Mouse (Mus musculus) testis, postnatal 10 days (tissue): ENCODE measurements at regions not wholly inside any gene's neighbourhood (a gene's known extent, or its start where the extent isn't known, plus 50 kb on each side); places are given as distances from the start of the nearest gene placed in this dataset.

ENCODE experiments used
- DNase-seq: peaks from one replicate; pipeline ENCODE4 v3.0.0; 2021; ENCODE audit warnings: low spot score

- DNase-seq = peak; percentile 19
Measured at GRCm38 (mm10) chr4:62808553-62808950, 156.8 kb upstream of the Zfp618 start.

GRCm38 (mm10) chr4:62809048-62809447, 156.3 kb upstream of the Zfp618 start:
- DNase-seq = peak; percentile 3

GRCm38 (mm10) chr4:62819889-62820288, 145.5 kb upstream of the Zfp618 start:
- no peak for DNase-seq

- DNase-seq = peak; percentile 56
Measured at GRCm38 (mm10) chr4:62821288-62821687, 144.1 kb upstream of the Zfp618 start.

GRCm38 (mm10) chr4:62822568-62822967, 142.8 kb upstream of the Zfp618 start:
- DNase-seq = peak; percentile 94

GRCm38 (mm10) chr4:62823082-62823481, 142.3 kb upstream of the Zfp618 start:
- DNase-seq = no peak

- DNase-seq = peak; percentile 46
Measured at GRCm38 (mm10) chr4:62823555-62824250, 141.7 kb upstream of the Zfp618 start.

- DNase-seq = no peak
Measured at GRCm38 (mm10) chr4:62824581-62824980, 140.8 kb upstream of the Zfp618 start.

- no peak for DNase-seq
Measured at GRCm38 (mm10) chr4:62825256-62825655, 140.1 kb upstream of the Zfp618 start.

- DNase-seq = no peak
Measured at GRCm38 (mm10) chr4:62828963-62829362, 136.4 kb upstream of the Zfp618 start.

- peak; percentile 66 for DNase-seq
Measured at GRCm38 (mm10) chr4:62833944-62834343, 131.4 kb upstream of the Zfp618 start.

GRCm38 (mm10) chr4:62836875-62837274, 128.5 kb upstream of the Zfp618 start:
- no peak for DNase-seq

- peak; percentile 10 for DNase-seq
Measured at GRCm38 (mm10) chr4:62850526-62850925, 114.8 kb upstream of the Zfp618 start.

- DNase-seq = peak; percentile 23
Measured at GRCm38 (mm10) chr4:62853335-62853734, 112.0 kb upstream of the Zfp618 start.

- no peak for DNase-seq
Measured at GRCm38 (mm10) chr4:62856406-62856805, 109.0 kb upstream of the Zfp618 start.

- no peak for DNase-seq
Measured at GRCm38 (mm10) chr4:62862756-62863155, 102.6 kb upstream of the Zfp618 start.

- peak; percentile 51 for DNase-seq
Measured at GRCm38 (mm10) chr4:62870391-62870983, 94.9 kb upstream of the Zfp618 start.

- no peak for DNase-seq
Measured at GRCm38 (mm10) chr4:62872562-62872961, 92.8 kb upstream of the Zfp618 start.

GRCm38 (mm10) chr4:62873986-62874385, 91.4 kb upstream of the Zfp618 start:
- DNase-seq = no peak

- DNase-seq = no peak
Measured at GRCm38 (mm10) chr4:62878063-62878462, 87.3 kb upstream of the Zfp618 start.

GRCm38 (mm10) chr4:62878927-62879326, 86.4 kb upstream of the Zfp618 start:
- DNase-seq = no peak

- DNase-seq = peak; percentile 56
Measured at GRCm38 (mm10) chr4:62881824-62882223, 83.5 kb upstream of the Zfp618 start.

- no peak for DNase-seq
Measured at GRCm38 (mm10) chr4:62882276-62882675, 83.1 kb upstream of the Zfp618 start.

- no peak for DNase-seq
Measured at GRCm38 (mm10) chr4:62888736-62889135, 76.6 kb upstream of the Zfp618 start.
